Mouse (Mus musculus) adrenal gland, postnatal 25 days (tissue): ENCODE data around the gene Gnb1l. TPM values are rescaled to one million over a fixed set of nuclear protein-coding genes. Genes with fewer than 3 reads are reported as not detected.
A peak's percentile ranks its signal among the peaks of the same experiment; 100 is the strongest.

Source experiments
- DNase-seq: peaks from one replicate; pipeline ENCODE4 v3.0.0; 2021; ENCODE audit warnings: mixed read lengths
- total RNA-seq: library from RNA; stranded (reverse); gene quantifications from 2 replicates; pipeline ENCODE4 v1.2.3, GENCODE M21; 2021

The Gnb1l gene
- total RNA-seq, 1 experiment from 2014 or later: 9.4 TPM

DNA sequence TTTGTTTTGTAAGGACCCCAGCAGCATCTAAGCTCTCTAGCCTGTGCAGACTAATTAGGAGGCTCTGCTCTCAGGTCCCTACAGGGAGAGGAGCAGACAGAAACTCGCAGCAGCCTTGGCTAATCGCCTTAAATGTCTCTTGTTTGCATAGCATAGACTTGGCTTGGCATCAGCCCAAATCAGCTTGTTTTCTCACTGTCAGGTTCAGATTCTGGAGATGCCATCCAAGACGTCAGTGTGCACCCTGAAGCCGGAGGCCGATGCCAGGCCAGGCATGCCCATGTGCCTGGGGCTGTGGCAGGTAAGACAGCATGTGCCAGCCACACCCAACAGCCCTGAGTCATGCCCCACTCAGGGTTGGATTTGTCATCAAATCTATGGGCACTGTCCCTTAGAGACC lies 49.4 kb downstream of the Gnb1l start:
- no peak for DNase-seq

DNA sequence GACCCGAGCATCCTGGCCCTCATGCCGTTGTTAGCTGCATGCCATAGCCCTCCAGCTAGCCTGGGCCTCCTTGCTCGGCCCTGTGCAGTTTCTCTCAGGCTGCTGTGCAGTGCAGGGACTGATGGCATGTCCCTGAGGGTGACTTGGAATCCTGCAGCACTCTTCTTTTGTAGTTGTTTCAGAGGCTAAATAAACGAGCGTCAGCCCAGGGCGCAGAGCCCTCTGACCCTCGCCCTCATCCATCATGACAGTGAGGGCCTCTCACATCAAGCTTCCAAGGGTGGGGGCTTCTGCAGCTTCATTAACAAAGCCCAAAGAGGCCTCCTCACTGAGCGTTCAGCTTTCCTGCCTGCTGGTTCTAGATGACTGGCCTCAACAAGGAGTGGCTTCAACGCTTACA lies 53.1 kb downstream of the Gnb1l start:
- no peak for DNase-seq

DNA sequence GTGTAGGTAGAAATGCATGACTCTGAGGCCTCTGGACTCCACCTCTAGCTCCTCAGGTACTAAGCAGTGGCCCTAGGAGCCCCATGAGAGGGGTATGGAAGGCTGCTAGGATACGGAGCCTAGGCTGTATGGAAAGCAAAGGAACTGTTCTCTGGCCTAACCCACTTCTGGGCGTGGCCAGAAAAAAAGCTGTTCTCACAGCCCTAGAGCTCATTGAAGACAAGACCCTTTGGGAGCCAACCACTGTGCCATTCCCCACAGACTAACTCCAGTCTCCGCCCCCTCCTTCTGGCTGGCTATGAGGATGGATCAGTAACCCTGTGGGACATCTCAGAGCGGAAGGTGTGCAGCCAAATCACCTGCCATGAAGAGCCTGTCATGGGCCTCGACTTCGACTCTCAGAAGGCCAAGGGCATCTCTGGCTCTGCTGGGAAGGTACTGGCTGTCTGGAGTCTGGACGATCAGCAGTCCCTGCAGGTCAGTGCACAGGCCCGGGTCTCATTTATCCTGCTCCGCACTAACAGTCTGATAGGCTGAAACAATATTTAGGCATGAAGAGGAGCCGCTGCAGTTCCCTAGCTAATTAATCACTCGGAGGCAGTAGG lies 53.7 kb downstream of the Gnb1l start:
- DNase-seq: no peak

GRCm38 (mm10) chr16:18554721-18555120 lies 56.2 kb downstream of the Gnb1l start:
- no peak for DNase-seq

DNA sequence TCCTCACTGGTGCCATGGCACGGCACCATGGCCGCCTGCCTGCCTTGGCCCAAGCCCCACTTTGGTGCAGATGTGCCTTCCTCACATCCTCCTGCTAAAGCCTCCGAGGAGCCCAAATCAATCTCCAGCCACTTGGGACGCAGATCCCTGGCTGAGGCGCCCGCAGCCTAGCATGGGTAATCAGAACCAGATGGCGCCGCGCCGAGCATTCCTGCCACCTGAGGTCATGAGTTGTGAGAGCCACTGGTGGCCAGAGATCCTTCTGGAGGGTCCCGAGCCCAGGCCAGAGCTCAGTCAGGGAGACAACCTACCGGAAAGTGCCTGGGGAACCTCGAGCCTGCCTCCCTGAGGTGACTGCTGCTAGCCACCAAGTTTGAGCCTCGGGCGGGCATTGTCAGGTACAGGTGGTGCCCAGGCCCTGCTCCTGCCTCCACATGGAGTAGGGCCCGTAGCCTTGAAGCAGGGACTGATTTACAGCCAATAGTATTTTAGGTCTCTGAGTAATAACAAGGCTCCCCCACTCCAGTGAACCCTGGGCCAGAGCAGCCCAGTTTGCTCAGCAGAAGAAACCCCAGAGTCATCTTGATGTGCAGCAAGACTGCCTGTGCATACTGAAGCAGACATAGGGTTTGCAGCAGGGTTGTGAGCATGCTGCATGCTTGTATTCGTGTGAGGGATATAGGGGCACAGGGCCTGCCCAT lies 56.9 kb downstream of the Gnb1l start:
- DNase-seq: no peak

DNA sequence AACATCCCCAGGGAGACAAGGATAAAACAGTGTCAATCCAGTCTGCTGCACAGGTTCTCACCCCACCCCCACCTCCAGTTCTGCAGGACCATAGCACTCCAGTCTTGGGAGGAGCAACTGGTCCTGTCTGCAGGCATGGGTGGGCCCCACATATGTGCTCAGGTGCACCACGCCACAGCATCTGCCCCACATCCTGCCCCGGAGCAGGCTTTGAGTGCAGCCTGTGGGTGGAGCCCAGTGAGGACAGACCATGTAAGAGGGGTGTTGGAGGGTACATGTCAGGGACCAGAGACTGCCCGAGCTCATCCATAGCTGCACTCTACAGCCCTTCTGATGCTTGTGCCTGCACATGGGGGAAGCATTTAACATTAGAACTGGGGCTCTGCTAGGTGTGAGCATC lies 57.9 kb downstream of the Gnb1l start:
- DNase-seq: no peak

DNA sequence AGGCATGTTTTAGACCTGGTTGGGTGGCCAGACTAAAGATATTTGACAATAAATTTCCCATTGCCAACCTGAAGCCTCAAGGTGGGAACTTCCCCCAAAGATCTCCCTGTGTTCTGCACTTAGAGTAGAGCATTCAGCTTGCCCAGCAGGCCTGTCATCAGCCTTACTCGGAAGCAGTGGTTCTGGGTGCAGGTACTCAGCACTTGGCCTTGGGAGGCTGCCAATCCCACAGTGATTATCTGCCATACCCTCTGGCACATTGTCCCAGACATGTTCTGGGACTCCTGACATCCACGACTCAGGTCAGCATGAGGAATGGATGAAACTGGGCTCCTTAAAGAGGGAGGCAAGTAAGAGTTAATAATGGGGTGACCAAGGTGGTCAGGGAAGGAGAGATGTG lies 66.0 kb downstream of the Gnb1l start:
- no peak for DNase-seq

- DNase-seq: no peak
These were observed 70.1 kb downstream of the Gnb1l start for GRCm38 (mm10) chr16:18568599-18568998.

GRCm38 (mm10) chr16:18574196-18574595 lies 75.7 kb downstream of the Gnb1l start:
- DNase-seq: peak; percentile 43

DNA sequence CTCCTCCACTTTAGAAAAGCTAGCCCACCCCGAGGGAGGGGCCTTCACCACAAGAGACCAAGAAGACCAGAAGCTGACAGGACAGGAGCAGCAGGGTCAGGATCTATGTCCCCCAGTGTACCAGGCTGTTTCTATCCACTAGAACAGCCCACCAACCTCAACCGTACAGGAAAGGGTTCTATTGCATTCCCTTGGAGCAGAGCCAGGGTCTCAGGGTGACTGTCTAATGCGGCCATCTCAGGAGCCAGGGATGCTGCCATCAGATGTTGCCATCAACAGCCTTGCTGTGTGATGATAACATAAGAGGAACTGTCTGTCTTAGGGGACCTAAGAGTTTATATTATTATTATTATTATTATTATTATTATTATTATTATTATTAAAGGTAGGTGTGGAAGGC lies 78.6 kb downstream of the Gnb1l start:
- no peak for DNase-seq

DNA sequence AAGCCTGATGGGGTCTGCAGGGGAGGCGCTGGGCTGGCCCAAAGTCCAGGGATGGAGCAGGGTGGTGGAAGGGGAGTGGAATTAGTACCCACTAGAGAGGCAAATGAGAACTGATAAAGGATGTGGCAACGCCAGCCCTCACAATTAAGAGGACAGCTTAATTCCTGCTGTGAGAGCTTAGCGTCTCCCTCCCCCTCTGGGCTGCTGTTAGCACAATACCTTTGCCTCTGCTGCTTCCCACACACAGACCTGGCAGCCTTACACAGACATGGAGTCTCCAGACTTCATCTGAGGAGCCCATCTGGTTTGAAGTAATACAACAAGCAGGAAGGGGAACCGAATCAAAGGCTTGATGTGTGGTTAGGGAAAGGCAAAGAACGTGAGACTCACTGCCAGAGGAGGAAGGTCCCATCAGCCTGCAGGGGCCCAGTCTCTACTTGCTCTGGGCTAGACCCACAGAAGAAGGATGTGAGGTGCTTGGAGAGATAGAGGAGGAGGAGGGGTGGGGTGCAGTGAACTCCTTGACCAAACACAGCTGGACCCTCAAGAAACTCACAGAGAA lies 79.2 kb downstream of the Gnb1l start:
- no peak for DNase-seq

GRCm38 (mm10) chr16:18580389-18580788 lies 81.9 kb downstream of the Gnb1l start:
- DNase-seq: no peak

GRCm38 (mm10) chr16:18581050-18581622 lies 82.6 kb downstream of the Gnb1l start:
- DNase-seq: no peak

DNA sequence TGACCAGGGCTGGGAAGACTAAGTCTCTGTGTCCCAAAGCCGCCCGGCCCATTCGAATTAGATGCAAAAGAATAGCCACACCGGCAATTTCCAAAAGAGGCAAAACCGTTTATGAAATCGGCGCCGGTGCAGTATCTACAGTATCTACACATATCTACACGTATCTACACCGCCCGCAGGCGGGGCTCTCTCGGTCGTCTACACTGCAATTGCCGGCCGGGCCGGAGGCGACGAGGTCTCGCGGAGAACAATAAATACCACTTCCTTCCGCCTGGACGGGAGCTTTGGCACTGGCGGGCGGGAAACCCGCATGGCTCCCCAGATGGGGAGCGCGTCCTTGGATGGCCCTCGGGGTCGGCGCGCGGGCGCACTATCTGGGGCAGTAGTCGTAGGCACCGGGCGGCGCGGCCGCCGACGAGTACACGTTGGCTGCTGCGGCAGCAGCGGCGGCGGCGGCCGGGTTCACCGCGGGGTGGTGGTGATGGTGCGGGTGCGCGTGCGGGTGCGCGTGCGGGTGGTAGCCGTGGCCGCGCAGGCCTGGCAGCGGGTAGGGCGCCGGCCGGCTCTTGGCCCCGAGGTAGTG lies 83.2 kb downstream of the Gnb1l start:
- peak; percentile 32 for DNase-seq

- no peak for DNase-seq
These were observed 84.1 kb downstream of the Gnb1l start for GRCm38 (mm10) chr16:18582426-18583148.

GRCm38 (mm10) chr16:18583169-18583568 lies 84.7 kb downstream of the Gnb1l start:
- DNase-seq: no peak

DNA sequence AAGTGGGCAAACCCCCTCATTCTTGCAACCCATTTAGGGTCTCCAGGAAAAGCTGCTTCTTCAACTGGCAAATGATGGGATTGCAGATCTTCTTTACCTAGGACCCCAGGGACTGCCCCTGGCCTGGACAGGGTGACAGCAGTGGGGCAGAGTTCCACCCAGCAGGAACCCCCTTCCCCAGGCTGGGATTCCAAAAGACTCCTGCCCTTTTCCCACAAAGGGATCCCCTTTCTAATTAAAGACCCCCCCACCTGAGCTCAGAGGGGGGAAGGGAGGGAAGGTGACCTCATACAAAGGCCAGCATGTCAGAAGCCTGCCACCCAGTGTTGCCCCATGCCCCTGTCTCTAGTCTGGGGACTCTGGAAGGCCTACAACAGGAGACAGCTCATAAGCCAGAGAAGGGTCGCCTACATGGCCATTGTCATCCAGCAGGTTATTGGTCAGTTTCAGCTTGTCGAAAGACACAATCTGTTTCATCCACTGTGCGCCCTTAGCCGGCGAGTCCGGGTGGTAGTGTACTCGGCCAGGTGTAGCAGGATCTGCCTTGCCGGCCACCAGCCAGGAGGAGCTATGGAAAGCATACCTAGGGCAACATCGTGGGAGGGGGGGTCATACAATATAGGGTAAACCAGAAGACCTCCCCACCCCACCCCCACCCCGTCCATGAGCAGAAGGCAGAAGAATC lies 85.3 kb downstream of the Gnb1l start:
- no peak for DNase-seq

- no peak for DNase-seq
These were observed 86.5 kb downstream of the Gnb1l start for GRCm38 (mm10) chr16:18584901-18585510.

GRCm38 (mm10) chr16:18585676-18586075 lies 87.2 kb downstream of the Gnb1l start:
- no peak for DNase-seq

DNA sequence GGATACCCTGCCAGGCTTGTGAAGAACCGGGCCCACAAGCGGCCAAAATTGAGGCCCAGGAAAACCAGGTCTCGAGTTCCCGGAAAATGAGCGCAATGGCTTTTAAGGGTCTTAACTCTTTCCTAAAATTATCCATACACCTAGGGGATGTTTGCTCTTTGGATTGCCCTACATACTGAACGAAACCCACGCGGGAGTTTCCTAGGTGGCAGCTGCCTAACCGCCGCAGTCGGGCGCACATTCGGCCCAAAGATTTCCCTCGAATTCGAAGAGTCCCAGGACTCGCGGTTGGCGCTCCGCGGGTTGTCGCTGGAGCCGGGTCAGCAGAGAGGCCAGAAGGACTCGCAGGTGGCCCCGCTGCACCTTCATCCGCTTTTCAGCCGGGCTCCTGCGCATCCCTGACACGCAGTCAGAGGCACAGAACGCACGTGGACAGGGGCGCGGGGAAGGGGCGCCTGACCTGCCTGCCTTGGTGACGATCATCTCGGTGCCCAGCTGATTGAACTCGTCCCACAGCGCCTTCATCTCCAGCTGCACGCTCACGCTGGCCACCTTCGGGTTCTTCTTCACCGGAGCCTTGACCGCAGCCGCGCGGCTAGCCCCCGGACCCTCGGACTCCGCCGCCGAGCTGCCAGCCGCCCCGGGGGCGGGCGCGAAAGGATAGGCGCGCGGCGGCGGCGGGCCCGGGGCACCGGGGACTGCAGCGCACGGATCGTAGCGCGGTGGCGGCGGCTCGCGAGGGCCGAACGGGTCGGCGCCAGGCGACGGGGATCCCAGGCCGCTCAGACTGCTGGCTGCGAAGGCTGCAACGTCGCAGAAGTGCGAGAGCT lies 87.8 kb downstream of the Gnb1l start:
- DNase-seq: no peak
